In the genomic region with DNA sequence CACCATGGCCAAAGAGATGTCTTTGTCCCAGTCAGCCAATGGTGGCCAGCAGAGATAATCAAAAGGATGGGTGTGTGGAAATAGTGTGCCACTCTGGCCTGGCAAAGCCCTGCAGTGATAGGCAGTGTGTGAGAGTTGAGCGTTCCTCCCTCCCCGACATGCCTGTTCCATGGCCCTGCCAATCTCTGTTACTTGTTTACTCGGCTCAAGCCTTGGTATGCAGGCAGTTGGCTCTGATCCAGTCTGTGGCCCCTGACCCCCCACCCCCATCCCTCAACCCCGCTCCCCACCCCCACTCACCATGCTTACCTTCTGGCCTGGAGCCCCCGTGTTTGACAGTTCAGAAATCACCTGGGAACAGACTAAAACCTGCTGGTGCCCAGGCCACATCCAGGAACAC, we compare ENCODE assay signal across 10 mouse cellular contexts.
A peak's percentile ranks its signal among the peaks of the same experiment; 100 is the strongest.
DNase-seq lines count a peak whose midpoint lies in the region; ATAC-seq and TF ChIP-seq lines count a peak whose summit lies in the region.
"Had no signal": no experiment of that assay in that cellular context is flagged by ENCODE, and none has a peak within 500 bp of the region (broad histone marks: within the 10 kb centered on the region; RNA-seq: fewer than 3 reads in every experiment).

No protein-coding gene starts in this region.

- 25% methylated on average over 5 of the region's 5 CpGs for WGBS in lung, embryonic 15.5 days
- WGBS in embryonic facial prominence, embryonic 13.5 days, result 34% methylated on average over 5 of the region's 5 CpGs
- 46% methylated on average over 5 of the region's 5 CpGs for WGBS in intestine, embryonic 15.5 days
- WGBS in limb, embryonic 13.5 days, result 42% methylated on average over 5 of the region's 5 CpGs
- WGBS in heart, adult 2 months, result 80% methylated on average over 5 of the region's 5 CpGs

- TF ChIP-seq POLR2A in heart, adult 2 months (IDR thresholded peaks at IDR 0.05; ENCODE audit: insufficient read depth, low read depth, low read length), result no peak

- H3K27ac ChIP-seq in lung, embryonic 15.5 days, result peak overlapping the region; percentile 99
- peak overlapping the region; percentile 93 for H3K27ac ChIP-seq in embryonic facial prominence, embryonic 13.5 days
- peak overlapping the region; percentile 94 for H3K27ac ChIP-seq in intestine, embryonic 15.5 days
- H3K27ac ChIP-seq in limb, embryonic 13.5 days, result 0 out of 2 replicates have a peak overlapping the region, but pooled peaks have one; percentile 90
- no peak overlapping the region for H3K27ac ChIP-seq in heart, adult 2 months

- H3K4me3 ChIP-seq in lung, embryonic 15.5 days, result no peak overlapping the region
- no peak overlapping the region for H3K4me3 ChIP-seq in embryonic facial prominence, embryonic 13.5 days
- no peak overlapping the region for H3K4me3 ChIP-seq in intestine, embryonic 15.5 days (replicated peaks)
- no peak overlapping the region for H3K4me3 ChIP-seq in limb, embryonic 13.5 days
- H3K4me3 ChIP-seq in heart, adult 2 months, result no peak overlapping the region
- H3K4me3 ChIP-seq: hindbrain, embryonic 15.5 days had no signal

- H3K79me2 ChIP-seq in heart, adult 2 months (replicated peaks; ENCODE audit: control insufficient read depth, insufficient read depth, low read length), result no peaks in the 10 kb centered on the region

- no peak for TF ChIP-seq CTCF in heart, adult 2 months (IDR thresholded peaks at IDR 0.05)

- H3K4me1 ChIP-seq in lung, embryonic 15.5 days, result peaks cover 92% of the 10 kb centered on the region
- peaks cover 92% of the 10 kb centered on the region for H3K4me1 ChIP-seq in embryonic facial prominence, embryonic 13.5 days
- H3K4me1 ChIP-seq in intestine, embryonic 15.5 days (replicated peaks), result peaks cover 73% of the 10 kb centered on the region
- H3K4me1 ChIP-seq in limb, embryonic 13.5 days, result peaks cover 87% of the 10 kb centered on the region
- H3K4me1 ChIP-seq in heart, adult 2 months (ENCODE audit: control insufficient read depth, insufficient read depth, low read length), result peaks cover 12% of the 10 kb centered on the region

- TF ChIP-seq EP300 in heart, adult 2 months (IDR thresholded peaks at IDR 0.05; ENCODE audit: insufficient read depth, low read depth, low read length), result no peak

- H3K27me3 ChIP-seq in lung, embryonic 15.5 days, result no peaks in the 10 kb centered on the region
- H3K27me3 ChIP-seq in embryonic facial prominence, embryonic 13.5 days, result no peaks in the 10 kb centered on the region
- H3K27me3 ChIP-seq in intestine, embryonic 15.5 days (replicated peaks), result no peaks in the 10 kb centered on the region
- no peaks in the 10 kb centered on the region for H3K27me3 ChIP-seq in limb, embryonic 13.5 days
- H3K27me3 ChIP-seq in heart, adult 2 months (ENCODE audit: control insufficient read depth, insufficient read depth, low read length), result no peaks in the 10 kb centered on the region
- H3K27me3 ChIP-seq: hindbrain, embryonic 15.5 days had no signal

- no peaks in the 10 kb centered on the region for H3K9me3 ChIP-seq in lung, embryonic 15.5 days
- H3K9me3 ChIP-seq in embryonic facial prominence, embryonic 13.5 days, result no peaks in the 10 kb centered on the region
- no peaks in the 10 kb centered on the region for H3K9me3 ChIP-seq in intestine, embryonic 15.5 days
- no peaks in the 10 kb centered on the region for H3K9me3 ChIP-seq in limb, embryonic 13.5 days
- H3K9me3 ChIP-seq: hindbrain, embryonic 15.5 days had no signal

- no peak for DNase-seq in lung, postnatal 36 days
- DNase-seq in heart, adult 2 months, result no peak
- DNase-seq: cerebellum, postnatal 25 days; lung, adult 2 months had no signal

- intact Hi-C loops in heart, adult 2 months (cut with DNase I), result loop anchor here (5.0 kb wide), 2 partner anchors 51 to 69 kb away; no protein-coding TSS in a partner anchor

- ATAC-seq in lung, embryonic 15.5 days (ENCODE audit: borderline replicate concordance, extremely low read depth, low FRiP score, low TSS enrichment), result no peak
- ATAC-seq in embryonic facial prominence, embryonic 13.5 days (ENCODE audit: insufficient number of reproducible peaks, insufficient read depth, low FRiP score, low TSS enrichment, low read depth), result no peak
- no peak for ATAC-seq in intestine, embryonic 15.5 days
- no peak for ATAC-seq in limb, embryonic 13.5 days (ENCODE audit: low FRiP score, low read depth)
- no peak for ATAC-seq in erythroblast, adult 5-6 weeks (replicated peaks; ENCODE audit: low FRiP score, poor library complexity, severe bottlenecking)

- no peak overlapping the region for H3K4me2 ChIP-seq in lung, embryonic 15.5 days
- no peak overlapping the region for H3K4me2 ChIP-seq in embryonic facial prominence, embryonic 13.5 days
- no peak overlapping the region for H3K4me2 ChIP-seq in intestine, embryonic 15.5 days (replicated peaks)
- H3K4me2 ChIP-seq in limb, embryonic 13.5 days (replicated peaks), result no peak overlapping the region
- H3K4me2 ChIP-seq: hindbrain, embryonic 15.5 days had no signal

- no peaks in the 10 kb centered on the region for H3K36me3 ChIP-seq in lung, embryonic 15.5 days
- no peaks in the 10 kb centered on the region for H3K36me3 ChIP-seq in embryonic facial prominence, embryonic 13.5 days
- no peaks in the 10 kb centered on the region for H3K36me3 ChIP-seq in intestine, embryonic 15.5 days
- H3K36me3 ChIP-seq in limb, embryonic 13.5 days, result no peaks in the 10 kb centered on the region
- H3K36me3 ChIP-seq in heart, adult 2 months (ENCODE audit: control insufficient read depth, insufficient read depth, low read length), result no peaks in the 10 kb centered on the region
- H3K36me3 ChIP-seq: hindbrain, embryonic 15.5 days had no signal

- no peak overlapping the region for H3K9ac ChIP-seq in lung, embryonic 15.5 days
- H3K9ac ChIP-seq in embryonic facial prominence, embryonic 13.5 days, result no peak overlapping the region
- H3K9ac ChIP-seq in intestine, embryonic 15.5 days, result no peak overlapping the region; the same call in 1 of the 2 replicates
- H3K9ac ChIP-seq in limb, embryonic 13.5 days, result no peak overlapping the region; the same call in 1 of the 2 replicates
- H3K9ac ChIP-seq in heart, adult 2 months (ENCODE audit: low read depth, low read length), result no peak overlapping the region
- H3K9ac ChIP-seq: hindbrain, embryonic 15.5 days had no signal
